Mouse (Mus musculus): ENCODE results near the gene Foxe3. TPM values are rescaled to one million over a fixed set of nuclear protein-coding genes. Genes with fewer than 3 reads are reported as not detected.

Foxe3 gene
- total RNA-seq, 1 experiment: not detected

DNA sequence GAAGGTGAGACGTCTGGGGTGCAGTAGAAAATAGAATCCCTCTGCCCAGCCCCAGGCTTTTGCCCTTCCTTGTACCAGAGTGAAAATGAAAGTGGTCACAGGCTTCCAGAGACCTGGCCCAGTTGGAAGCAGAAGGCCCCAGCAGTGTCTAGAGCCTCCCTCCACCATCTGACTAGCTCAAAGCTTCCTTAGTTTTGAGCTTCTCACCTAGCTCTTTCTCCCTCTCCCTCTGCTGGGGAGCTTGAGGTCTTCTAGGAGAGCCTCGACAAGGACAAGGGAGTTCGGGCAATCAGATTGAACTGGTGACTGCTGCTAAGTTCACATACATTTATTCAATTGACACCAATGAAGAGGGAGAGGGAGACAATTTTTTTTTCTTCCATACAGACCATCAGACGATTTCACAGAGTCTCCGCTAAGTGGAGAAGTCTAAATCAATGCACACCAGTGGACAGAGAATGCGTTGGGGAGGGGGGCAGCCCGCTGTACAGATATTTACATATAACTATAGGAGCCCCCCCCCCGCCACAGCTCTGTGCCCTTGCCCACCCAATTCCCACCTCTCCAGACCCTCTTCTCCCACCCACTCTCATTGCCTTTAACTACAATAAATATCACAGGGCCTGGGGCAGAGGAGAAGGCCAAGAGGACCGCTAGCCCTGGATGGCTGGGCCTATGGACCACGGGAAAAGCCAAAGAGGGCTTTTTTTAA lies 19.7 kb downstream of the Foxe3 start:
- DNase-seq (ENCODE audit: low read depth, low spot score): no peak
- in situ Hi-C loops (cut with MboI; ENCODE audit: low sequenced_read_pairs in 2 of 2, unreplicated experiment in 2 of 2): loop anchor here (5.0 to 25.0 kb wide), 5 partner anchors 151 to 1031 kb away; partner anchors contain the start of genes Dmbx1 (in 2 of the 2), Tal1 (in 1 of the 2) and Trabd2b (in 1 of the 2)
- Histone ChIP-seq H3K9me3 (ENCODE audit: control insufficient read depth, insufficient read depth, low read depth, low read length) (no peaks in the 10 kb centered on the region), H3K4me3 (ENCODE audit: insufficient read depth in 1 of 2, low read depth in 1 of 2, low read length in 2 of 2, poor library complexity in 1 of 2, severe bottlenecking in 1 of 2) (no peak overlapping the region), H3K4me1 (ENCODE audit: control insufficient read depth in 2 of 2, insufficient read depth in 2 of 2, low read length in 2 of 2, poor library complexity in 1 of 2) (peaks cover 0 to 5% of the 10 kb centered on the region in 2 experiments; a peak in 2 of 4 replicates), H3K9ac (ENCODE audit: insufficient read depth, low read depth, low read length, poor library complexity, severe bottlenecking) (no peak overlapping the region), H3K27ac (ENCODE audit: insufficient read depth, low read depth, low read length, poor library complexity, severe bottlenecking) (no peak overlapping the region), H3K36me3 (ENCODE audit: control insufficient read depth, insufficient read depth, low read length, poor library complexity, severe bottlenecking) (no peaks in the 10 kb centered on the region)
- no peak for TF ChIP-seq ZNF384 (IDR thresholded peaks at IDR 0.05; ENCODE audit: low read depth, low read length)

DNA sequence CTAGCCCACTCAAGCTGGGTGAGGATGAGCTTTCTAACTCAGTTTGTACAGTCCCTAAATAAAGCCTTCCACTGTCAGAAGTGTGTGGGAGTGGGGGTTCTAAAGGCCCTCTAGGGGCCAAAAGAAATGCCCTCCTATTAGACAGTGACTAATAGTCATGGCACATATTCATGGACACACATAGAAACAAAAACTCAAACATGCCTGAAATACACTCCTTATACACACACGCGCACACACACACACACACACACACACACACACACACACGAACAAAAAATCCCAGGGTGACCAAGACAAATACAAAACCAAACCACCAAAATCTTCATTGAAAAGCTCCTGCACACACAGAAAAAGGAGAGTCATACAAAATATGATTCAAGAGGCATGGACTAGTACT lies 20.3 kb downstream of the Foxe3 start:
- no peak overlapping the region for H3K4me3 ChIP-seq (ENCODE audit: insufficient read depth in 1 of 2, low read depth in 1 of 2, low read length in 2 of 2, poor library complexity in 1 of 2, severe bottlenecking in 1 of 2)
- no peak overlapping the region for H3K27ac ChIP-seq (ENCODE audit: insufficient read depth, low read depth, low read length, poor library complexity, severe bottlenecking)
- TF ChIP-seq ZC3H11A (IDR thresholded peaks at IDR 0.05; ENCODE audit: borderline replicate concordance, low read depth, low read length): no peak
- TF ChIP-seq CHD2 (IDR thresholded peaks at IDR 0.05; ENCODE audit: low read depth, low read length): no peak
- no peak for TF ChIP-seq ZNF384 (IDR thresholded peaks at IDR 0.05; ENCODE audit: low read depth, low read length)
- TF ChIP-seq MAFK (IDR thresholded peaks at IDR 0.05; ENCODE audit: insufficient read depth, low read depth, low read length): no peak
- no peak for TF ChIP-seq HCFC1 (IDR thresholded peaks at IDR 0.05; ENCODE audit: borderline replicate concordance, insufficient read depth, low read length)
- H3K4me1 ChIP-seq (ENCODE audit: control insufficient read depth in 2 of 2, insufficient read depth in 2 of 2, low read length in 2 of 2, poor library complexity in 1 of 2): peaks cover 0 to 5% of the 10 kb centered on the region in 2 experiments; a peak in 2 of 4 replicates
- H3K36me3 ChIP-seq (ENCODE audit: control insufficient read depth, insufficient read depth, low read length, poor library complexity, severe bottlenecking): no peaks in the 10 kb centered on the region
- no peak overlapping the region for H3K9ac ChIP-seq (ENCODE audit: insufficient read depth, low read depth, low read length, poor library complexity, severe bottlenecking)
- no peaks in the 10 kb centered on the region for H3K9me3 ChIP-seq (ENCODE audit: control insufficient read depth, insufficient read depth, low read depth, low read length)
- DNase-seq (ENCODE audit: low read depth, low spot score): no peak
- in situ Hi-C loops (cut with MboI; ENCODE audit: low sequenced_read_pairs in 2 of 2, unreplicated experiment in 2 of 2): loop anchor here (5.0 to 25.0 kb wide), 5 partner anchors 152 to 1032 kb away; partner anchors contain the start of genes Dmbx1 (in 2 of the 2), Tal1 (in 1 of the 2) and Trabd2b (in 1 of the 2)

DNA sequence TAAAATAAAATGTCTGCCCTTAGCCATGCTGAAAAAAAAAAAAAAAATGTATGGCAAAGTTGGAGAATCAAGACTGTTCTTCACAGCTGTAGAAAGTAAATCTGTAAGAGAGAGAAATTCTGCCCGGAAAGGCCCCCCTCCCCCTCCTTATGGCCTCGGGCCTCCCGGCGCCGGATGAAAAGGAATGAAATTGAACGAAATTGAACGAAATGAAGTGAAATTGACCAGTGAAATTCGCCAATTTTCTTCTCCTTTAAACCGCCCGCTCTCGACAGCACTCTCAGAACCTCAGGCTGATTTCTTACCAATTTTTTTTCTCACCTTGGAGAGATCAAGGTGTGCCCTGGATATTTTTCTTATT lies 22.4 kb downstream of the Foxe3 start:
- TF ChIP-seq MAFK (IDR thresholded peaks at IDR 0.05; ENCODE audit: insufficient read depth, low read depth, low read length) (no peak), ZNF384 (IDR thresholded peaks at IDR 0.05; ENCODE audit: low read depth, low read length) (0 out of 2 replicates have a peak, but pooled peaks have one; percentile 27)
- DNase-seq (ENCODE audit: low read depth, low spot score): no peak
- peaks cover 0 to 5% of the 10 kb centered on the region in 2 experiments; a peak in 2 of 4 replicates for H3K4me1 ChIP-seq (ENCODE audit: control insufficient read depth in 2 of 2, insufficient read depth in 2 of 2, low read length in 2 of 2, poor library complexity in 1 of 2)

DNA sequence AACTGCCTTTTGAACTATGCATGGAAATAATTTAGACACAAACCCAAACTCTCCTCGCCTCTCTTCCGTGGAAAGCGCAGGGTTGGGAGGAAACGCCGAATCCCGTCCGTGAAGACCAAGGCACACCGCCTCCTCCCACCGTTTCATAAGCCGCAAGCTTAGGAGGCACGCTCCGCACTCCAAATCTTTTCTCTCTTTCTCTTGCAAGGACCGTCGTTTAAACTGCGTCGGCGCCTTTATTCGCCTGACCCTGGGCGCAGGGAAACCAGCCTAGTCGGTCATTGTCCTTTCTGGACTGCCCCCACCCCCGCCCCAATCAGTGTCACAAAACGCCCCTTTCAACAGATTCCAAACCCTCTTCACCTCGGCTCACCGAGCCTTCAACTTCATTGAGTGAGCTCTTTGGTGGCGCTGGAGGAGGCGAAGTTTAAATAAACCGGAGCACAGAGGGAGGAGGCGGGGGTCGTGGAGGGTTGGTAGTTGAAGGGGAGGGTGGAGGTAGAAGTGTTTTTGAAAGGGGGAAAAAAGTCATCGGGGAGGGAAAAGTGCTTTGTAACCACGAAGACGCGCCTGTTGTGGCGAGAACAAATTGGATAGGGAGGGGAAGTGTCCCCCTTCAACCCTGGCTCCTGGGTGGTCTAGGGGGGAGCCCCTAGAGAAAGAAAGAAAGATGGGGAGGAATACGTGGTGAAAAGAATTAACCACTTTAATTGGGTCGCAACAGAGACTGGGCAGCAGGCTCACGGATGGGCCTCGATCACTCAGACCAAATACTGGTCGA lies 23.0 kb downstream of the Foxe3 start:
- Histone ChIP-seq H3K9me3 (ENCODE audit: control insufficient read depth, insufficient read depth, low read depth, low read length) (no peaks in the 10 kb centered on the region), H3K36me3 (ENCODE audit: control insufficient read depth, insufficient read depth, low read length, poor library complexity, severe bottlenecking) (no peaks in the 10 kb centered on the region), H3K4me3 (ENCODE audit: insufficient read depth in 1 of 2, low read depth in 1 of 2, low read length in 2 of 2, poor library complexity in 1 of 2, severe bottlenecking in 1 of 2) (no peak overlapping the region; a peak in 1 of 4 replicates), H3K9ac (ENCODE audit: insufficient read depth, low read depth, low read length, poor library complexity, severe bottlenecking) (no peak overlapping the region), H3K27ac (ENCODE audit: insufficient read depth, low read depth, low read length, poor library complexity, severe bottlenecking) (no peak overlapping the region), H3K4me1 (ENCODE audit: control insufficient read depth in 2 of 2, insufficient read depth in 2 of 2, low read length in 2 of 2, poor library complexity in 1 of 2) (peaks cover 0 to 5% of the 10 kb centered on the region in 2 experiments; a peak in 2 of 4 replicates)
- no peak for TF ChIP-seq ZC3H11A (IDR thresholded peaks at IDR 0.05; ENCODE audit: borderline replicate concordance, low read depth, low read length)
- TF ChIP-seq MAFK (IDR thresholded peaks at IDR 0.05; ENCODE audit: insufficient read depth, low read depth, low read length): no peak
- TF ChIP-seq CHD2 (IDR thresholded peaks at IDR 0.05; ENCODE audit: low read depth, low read length): no peak
- no peak for TF ChIP-seq HCFC1 (IDR thresholded peaks at IDR 0.05; ENCODE audit: borderline replicate concordance, insufficient read depth, low read length)
- TF ChIP-seq ZNF384 (IDR thresholded peaks at IDR 0.05; ENCODE audit: low read depth, low read length): no peak
- no peak for DNase-seq (ENCODE audit: low read depth, low spot score)
- in situ Hi-C loops (cut with MboI; ENCODE audit: low sequenced_read_pairs in 2 of 2, unreplicated experiment in 2 of 2): loop anchor here (10.0 to 25.0 kb wide), 4 partner anchors 241 to 1034 kb away; partner anchors contain the start of genes Dmbx1 (in 2 of the 2) and Trabd2b (in 1 of the 2)

More for the DNA sequence above, 22.4 kb downstream of the Foxe3 start:
- Histone ChIP-seq H3K4me3 (ENCODE audit: insufficient read depth in 1 of 2, low read depth in 1 of 2, low read length in 2 of 2, poor library complexity in 1 of 2, severe bottlenecking in 1 of 2) (no peak overlapping the region), H3K36me3 (ENCODE audit: control insufficient read depth, insufficient read depth, low read length, poor library complexity, severe bottlenecking) (no peaks in the 10 kb centered on the region), H3K9me3 (ENCODE audit: control insufficient read depth, insufficient read depth, low read depth, low read length) (no peaks in the 10 kb centered on the region), H3K27ac (ENCODE audit: insufficient read depth, low read depth, low read length, poor library complexity, severe bottlenecking) (no peak overlapping the region), H3K9ac (ENCODE audit: insufficient read depth, low read depth, low read length, poor library complexity, severe bottlenecking) (no peak overlapping the region)
- in situ Hi-C loops (cut with MboI; ENCODE audit: low sequenced_read_pairs in 2 of 2, unreplicated experiment in 2 of 2): loop anchor here (10.0 to 25.0 kb wide), 4 partner anchors 241 to 1034 kb away; partner anchors contain the start of genes Dmbx1 (in 2 of the 2) and Trabd2b (in 1 of the 2)
